Mouse (Mus musculus) liver, embryonic 12.5 days (tissue): ENCODE data around the gene Fam131c. TPM values are rescaled to one million over a fixed set of nuclear protein-coding genes. Genes with fewer than 3 reads are reported as not detected.
A peak's percentile ranks its signal among the peaks of the same experiment; 100 is the strongest.

Experiments
- ATAC-seq: fragments of 200-750 bp; cut with Nextera tagmentation; 2 replicates; pipeline ENCODE4 v1.8.0; 2017; ENCODE audit warnings: moderate number of reproducible peaks, mild to moderate bottlenecking, moderate library complexity
- H3K27ac ChIP-seq: fragments of 300-500 bp; sonication (generic); 2 replicates; pipeline ENCODE4 v1.5.1; 2016; ENCODE audit warnings: mild to moderate bottlenecking
- H3K27me3 ChIP-seq: fragments of 300-500 bp; sonication (generic); replicated peaks from 2 replicates; pipeline ENCODE4 v1.6.1; 2016; ENCODE audit warnings: mild to moderate bottlenecking, moderate library complexity
- H3K36me3 ChIP-seq: fragments of 300-500 bp; sonication (generic); 2 replicates; pipeline ENCODE4 v1.6.1; 2016; ENCODE audit warnings: mild to moderate bottlenecking, moderate library complexity
- H3K4me1 ChIP-seq: fragments of 300-500 bp; sonication (generic); 2 replicates; pipeline ENCODE4 v1.6.1; 2016
- H3K4me2 ChIP-seq: fragments of 300-500 bp; sonication (generic); 2 replicates; pipeline ENCODE4 v1.6.1; 2016; ENCODE audit warnings: mild to moderate bottlenecking, moderate library complexity
- H3K4me3 ChIP-seq: fragments of 300-500 bp; sonication (generic); 2 replicates; pipeline ENCODE4 v1.5.1; 2016; ENCODE audit warnings: mild to moderate bottlenecking, moderate library complexity
- H3K9ac ChIP-seq: fragments of 300-500 bp; sonication (generic); 2 replicates; pipeline ENCODE4 v1.6.1; 2016; ENCODE audit warnings: mild to moderate bottlenecking, moderate library complexity
- H3K9me3 ChIP-seq: fragments of 300-500 bp; sonication (generic); replicated peaks from 2 replicates; pipeline ENCODE4 v1.6.1; 2016; ENCODE audit warnings: mild to moderate bottlenecking, moderate library complexity
- WGBS: fragments of 180-500 bp; shearing (Covaris S2); methylation state at CpG from one replicate; pipeline ENCODE4 v1.1.7; 2016; ENCODE audit not compliant: insufficient replicate concordance; 5-methylcytosine and 5-hydroxymethylcytosine counted together
- polyA plus RNA-seq: library from polyadenylated mRNA; unstranded; fragments of >200 nt; fragmentation: Nextera tagmentation; extraction: Ambion mirVana; gene quantifications from 2 replicates; pipeline ENCODE4 v1.2.1, GENCODE M21; 2016

The Fam131c gene
- 0.08 and 0.13 TPM in 2 replicates for polyA plus RNA-seq

GRCm38 (mm10) chr4:141367997-141368791, at the start of gene Fam131c:
Fam131c (plus strand) TSS chr4:141368220.
- no peak for ATAC-seq
- peak within 1 kb of the TSS; percentile 71 for H3K4me2 ChIP-seq
- H3K9me3 ChIP-seq = no peaks in the 10 kb centered on the region
- peak within 1 kb of the TSS; percentile 51 for H3K4me3 ChIP-seq
- peaks cover 84% of the 10 kb centered on the region for H3K27me3 ChIP-seq
- H3K27ac ChIP-seq = no peak within 1 kb of the TSS
- no peaks in the 10 kb centered on the region for H3K36me3 ChIP-seq
- peak within 1 kb of the TSS; percentile 55 for H3K9ac ChIP-seq
- WGBS = 2% methylated on average over 62 of the region's 71 CpGs
- peaks cover 8% of the 10 kb centered on the region for H3K4me1 ChIP-seq

- Histone ChIP-seq H3K36me3 (peaks cover 55% of the 10 kb centered on the region), H3K9me3 (no peaks in the 10 kb centered on the region), H3K4me3 (no peak overlapping the region), H3K4me2 (no peak overlapping the region), H3K27me3 (peaks cover 16% of the 10 kb centered on the region; the same call in 1 of the 2 replicates), H3K9ac (no peak overlapping the region), H3K27ac (no peak overlapping the region), H3K4me1 (no peaks in the 10 kb centered on the region)
- WGBS = 47% methylated on average over 11 of the region's 11 CpGs
- peak; percentile 20; the same call in 1 of the 2 replicates for ATAC-seq
These were observed 45.5 kb upstream of the Fam131c start for GRCm38 (mm10) chr4:141322526-141322925.

GRCm38 (mm10) chr4:141324771-141325191, 43.2 kb upstream of the Fam131c start:
- no peak overlapping the region for H3K27ac ChIP-seq
- H3K36me3 ChIP-seq = peaks cover 53% of the 10 kb centered on the region
- WGBS = 68% methylated on average over 6 of the region's 6 CpGs

DNA sequence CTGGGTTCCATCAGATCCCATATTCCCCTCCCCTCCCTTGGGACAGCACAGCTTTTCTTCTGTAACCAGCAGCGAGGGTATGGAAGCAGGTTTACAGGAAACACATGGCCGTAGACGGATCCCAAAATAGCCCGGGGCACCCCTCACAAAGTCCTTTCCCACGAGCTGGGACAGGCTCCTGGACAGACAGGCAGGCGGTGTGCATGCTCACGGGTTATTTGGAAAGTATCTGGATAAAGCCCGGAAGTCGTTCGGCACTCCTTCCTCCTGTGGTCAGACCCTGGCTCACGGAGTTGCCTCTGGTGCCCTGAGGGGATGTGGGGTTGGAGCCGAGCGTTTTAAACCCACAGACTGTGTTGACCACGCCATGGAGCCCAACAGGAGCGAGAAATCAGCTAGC, 42.4 kb upstream of the Fam131c start:
- no peak overlapping the region for H3K9ac ChIP-seq
- peaks cover 16% of the 10 kb centered on the region; the same call in 1 of the 2 replicates for H3K27me3 ChIP-seq
- no peak overlapping the region for H3K4me3 ChIP-seq
- peaks cover 53% of the 10 kb centered on the region for H3K36me3 ChIP-seq
- no peaks in the 10 kb centered on the region for H3K4me1 ChIP-seq
- no peak overlapping the region for H3K4me2 ChIP-seq
- H3K27ac ChIP-seq = no peak overlapping the region
- 24% methylated on average over 15 of the region's 15 CpGs for WGBS
- no peaks in the 10 kb centered on the region for H3K9me3 ChIP-seq
- no peak for ATAC-seq

More at GRCm38 (mm10) chr4:141324771-141325191, 43.2 kb upstream of the Fam131c start:
- ATAC-seq = no peak
- no peaks in the 10 kb centered on the region for H3K4me1 ChIP-seq
- peaks cover 16% of the 10 kb centered on the region; the same call in 1 of the 2 replicates for H3K27me3 ChIP-seq
- no peaks in the 10 kb centered on the region for H3K9me3 ChIP-seq
- H3K4me2 ChIP-seq = no peak overlapping the region
- no peak overlapping the region for H3K4me3 ChIP-seq
- no peak overlapping the region for H3K9ac ChIP-seq

DNA sequence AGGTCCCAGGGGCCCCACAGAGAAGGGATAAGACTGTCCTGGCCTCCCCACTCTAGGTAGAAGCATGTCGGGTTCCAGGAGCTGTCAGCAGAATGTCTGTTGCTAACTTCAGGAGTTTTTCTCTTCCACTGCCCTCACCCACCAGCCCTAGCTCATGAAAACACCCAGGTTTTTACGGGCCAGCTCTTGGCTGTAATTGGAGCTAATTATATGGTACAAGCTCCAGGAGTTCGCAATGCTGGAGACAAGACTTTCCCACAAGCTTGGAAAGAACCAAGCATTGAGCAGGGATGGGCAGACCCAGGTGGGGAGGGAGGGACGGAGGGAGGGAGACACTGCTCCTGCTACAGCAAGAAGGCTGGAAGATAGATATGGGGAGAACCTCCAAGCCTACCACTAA, 40.9 kb upstream of the Fam131c start:
- no peak overlapping the region for H3K4me2 ChIP-seq
- ATAC-seq = no peak
- H3K36me3 ChIP-seq = peaks cover 41% of the 10 kb centered on the region
- H3K9me3 ChIP-seq = no peaks in the 10 kb centered on the region
- H3K27ac ChIP-seq = no peak overlapping the region
- H3K4me3 ChIP-seq = no peak overlapping the region
- peaks cover 24% of the 10 kb centered on the region for H3K27me3 ChIP-seq
- no peak overlapping the region for H3K9ac ChIP-seq
- 57% methylated on average over 4 of the region's 4 CpGs for WGBS
- H3K4me1 ChIP-seq = no peaks in the 10 kb centered on the region

DNA sequence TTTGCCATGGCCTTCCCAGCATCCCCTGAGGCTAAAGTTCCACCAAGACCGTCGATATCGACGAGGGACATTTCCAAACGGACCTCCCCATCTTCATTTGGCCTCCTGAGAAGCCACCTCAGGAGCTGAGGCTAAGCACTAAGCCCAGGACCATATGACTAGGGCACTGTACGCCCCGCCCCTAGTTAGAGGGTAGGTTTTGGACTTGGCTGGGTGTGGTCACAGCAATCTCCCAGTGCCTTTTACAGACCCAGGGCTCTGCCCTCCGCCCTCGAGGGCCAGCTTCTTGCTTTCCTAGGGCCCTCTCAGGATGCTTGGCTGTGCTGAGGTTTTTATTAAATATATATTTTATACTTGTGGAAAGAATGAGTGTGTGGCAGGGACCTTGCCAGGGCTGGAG, 39.3 kb upstream of the Fam131c start:
- no peak overlapping the region for H3K4me2 ChIP-seq
- H3K4me1 ChIP-seq = no peaks in the 10 kb centered on the region
- no peaks in the 10 kb centered on the region for H3K9me3 ChIP-seq
- peaks cover 35% of the 10 kb centered on the region for H3K27me3 ChIP-seq
- no peak overlapping the region for H3K4me3 ChIP-seq
- peaks cover 24% of the 10 kb centered on the region for H3K36me3 ChIP-seq
- ATAC-seq = no peak
- no peak overlapping the region for H3K27ac ChIP-seq
- WGBS = 60% methylated on average over 9 of the region's 9 CpGs
- H3K9ac ChIP-seq = no peak overlapping the region

DNA sequence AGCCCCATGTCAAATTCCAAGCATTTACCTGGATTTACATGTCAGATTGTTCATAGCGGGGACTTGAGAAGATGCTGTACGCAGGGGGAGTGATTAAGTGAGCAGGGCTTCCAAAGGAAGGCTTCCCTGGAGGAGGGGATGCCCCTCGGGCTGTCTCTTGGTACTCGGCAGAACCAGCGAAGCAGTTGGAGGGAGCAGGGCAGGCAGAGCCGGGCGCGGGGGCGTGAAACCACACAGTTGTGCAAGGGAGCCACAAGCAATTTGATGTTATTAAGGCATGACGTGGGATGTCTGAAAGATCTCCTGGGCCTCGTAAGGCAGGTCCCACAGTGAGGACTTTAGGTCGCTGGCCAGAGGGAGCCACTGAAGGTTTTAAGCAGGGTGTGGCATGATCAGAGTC, 38.1 kb upstream of the Fam131c start:
- Histone ChIP-seq H3K4me1 (no peaks in the 10 kb centered on the region), H3K9me3 (no peaks in the 10 kb centered on the region), H3K9ac (no peak overlapping the region), H3K36me3 (0 out of 2 replicates have a peak, but pooled peaks cover 13% of the 10 kb centered on the region), H3K4me3 (no peak overlapping the region), H3K27me3 (peaks cover 35% of the 10 kb centered on the region), H3K27ac (no peak overlapping the region), H3K4me2 (no peak overlapping the region)
- 53% methylated on average over 12 of the region's 12 CpGs for WGBS
- ATAC-seq = no peak

DNA sequence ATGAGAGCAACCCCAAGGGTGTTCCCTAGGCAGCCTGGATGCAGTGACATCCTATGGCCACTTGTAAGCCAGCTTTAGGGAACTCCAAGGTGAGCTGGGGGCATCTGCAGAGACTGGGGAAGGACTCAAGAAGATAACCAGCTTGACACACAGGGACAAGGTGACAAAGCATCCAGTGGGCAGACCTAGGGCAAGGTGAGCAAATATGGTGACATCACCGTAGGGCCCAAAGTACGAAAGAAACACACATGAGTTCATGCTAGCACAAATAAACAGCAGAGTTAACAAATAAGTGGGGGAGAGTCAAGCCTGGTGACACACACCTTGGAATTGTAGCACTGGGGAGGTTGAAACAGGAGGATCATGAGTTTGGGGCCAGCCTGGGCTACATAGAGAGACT, 36.6 kb upstream of the Fam131c start:
- no peak for ATAC-seq

GRCm38 (mm10) chr4:141332258-141332657, 35.8 kb upstream of the Fam131c start:
- H3K9me3 ChIP-seq = no peaks in the 10 kb centered on the region
- 0 out of 2 replicates have a peak, but pooled peaks cover 8% of the 10 kb centered on the region for H3K36me3 ChIP-seq
- ATAC-seq = no peak
- peaks cover 28% of the 10 kb centered on the region for H3K27me3 ChIP-seq
- no peak overlapping the region for H3K9ac ChIP-seq
- no peak overlapping the region for H3K4me3 ChIP-seq
- WGBS = 64% methylated on average over 7 of the region's 7 CpGs
- no peak overlapping the region for H3K27ac ChIP-seq
- H3K4me1 ChIP-seq = no peaks in the 10 kb centered on the region
- no peak overlapping the region for H3K4me2 ChIP-seq

More for the DNA sequence above, 36.6 kb upstream of the Fam131c start:
- no peak overlapping the region for H3K9ac ChIP-seq
- H3K27ac ChIP-seq = no peak overlapping the region
- no peaks in the 10 kb centered on the region for H3K4me1 ChIP-seq
- WGBS = 85% methylated on average over 2 of the region's 2 CpGs
- H3K4me2 ChIP-seq = no peak overlapping the region
- H3K27me3 ChIP-seq = peaks cover 36% of the 10 kb centered on the region
- 0 out of 2 replicates have a peak, but pooled peaks cover 8% of the 10 kb centered on the region for H3K36me3 ChIP-seq
- H3K9me3 ChIP-seq = no peaks in the 10 kb centered on the region
- H3K4me3 ChIP-seq = no peak overlapping the region

DNA sequence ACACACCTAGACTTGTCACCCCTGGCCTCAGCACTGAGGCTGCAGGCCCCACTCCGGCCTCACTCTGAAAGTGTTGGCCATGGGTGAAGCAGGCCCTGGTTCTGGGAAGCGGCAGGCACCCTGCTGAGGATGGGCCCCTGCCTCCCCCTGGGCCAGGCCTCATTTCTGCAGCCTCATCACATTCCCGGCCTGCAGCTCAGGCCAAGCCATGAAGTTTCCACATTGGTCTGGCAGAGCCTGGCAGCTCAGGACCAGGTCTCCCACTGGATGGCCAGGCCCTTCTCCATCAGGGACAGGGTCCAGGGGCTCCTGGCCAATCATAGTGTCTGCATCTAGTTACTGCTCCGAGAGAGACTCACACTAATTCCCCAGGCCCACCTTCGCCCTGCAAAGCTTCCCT, 33.3 kb upstream of the Fam131c start:
- 62% methylated on average over 5 of the region's 5 CpGs for WGBS
- peaks cover 8% of the 10 kb centered on the region; the same call in 1 of the 2 replicates for H3K4me1 ChIP-seq
- no peak overlapping the region for H3K9ac ChIP-seq
- H3K9me3 ChIP-seq = no peaks in the 10 kb centered on the region
- no peaks in the 10 kb centered on the region for H3K36me3 ChIP-seq
- H3K4me2 ChIP-seq = no peak overlapping the region
- no peak overlapping the region for H3K4me3 ChIP-seq
- H3K27me3 ChIP-seq = peaks cover 50% of the 10 kb centered on the region
- no peak for ATAC-seq
- no peak overlapping the region for H3K27ac ChIP-seq

- Histone ChIP-seq H3K4me2 (no peak overlapping the region), H3K4me3 (no peak overlapping the region), H3K9ac (no peak overlapping the region), H3K9me3 (no peaks in the 10 kb centered on the region), H3K4me1 (peaks cover 8% of the 10 kb centered on the region; the same call in 1 of the 2 replicates), H3K27me3 (peaks cover 56% of the 10 kb centered on the region), H3K27ac (no peak overlapping the region), H3K36me3 (no peaks in the 10 kb centered on the region)
- WGBS = 25% methylated on average over 3 of the region's 3 CpGs
- no peak for ATAC-seq
These were observed 32.7 kb upstream of the Fam131c start for GRCm38 (mm10) chr4:141335263-141335796.

DNA sequence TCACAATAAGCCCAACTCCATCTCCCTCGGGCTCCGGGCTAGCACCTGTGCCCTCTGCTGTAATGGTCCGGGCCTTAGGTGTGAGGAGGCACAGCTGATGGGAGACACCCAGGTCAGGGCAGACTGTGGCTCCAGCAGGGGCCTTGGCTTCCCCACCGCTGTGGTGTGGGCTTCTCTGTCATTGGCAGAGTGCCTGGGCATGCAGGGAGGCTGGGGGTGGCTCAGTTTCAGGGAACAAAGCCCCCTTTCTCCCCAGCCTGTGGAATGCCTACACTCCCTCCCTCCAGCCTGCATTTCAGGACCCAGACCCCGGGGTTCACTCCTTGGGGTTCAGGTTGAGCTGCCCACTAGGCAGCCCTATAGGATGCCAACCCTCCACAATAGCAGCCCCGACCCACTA, 31.8 kb upstream of the Fam131c start:
- no peak overlapping the region for H3K4me3 ChIP-seq
- H3K9ac ChIP-seq = no peak overlapping the region
- H3K4me1 ChIP-seq = peaks cover 8% of the 10 kb centered on the region; the same call in 1 of the 2 replicates
- no peak for ATAC-seq
- WGBS = 72% methylated on average over 6 of the region's 6 CpGs
- no peak overlapping the region for H3K27ac ChIP-seq
- H3K4me2 ChIP-seq = no peak overlapping the region
- peaks cover 61% of the 10 kb centered on the region for H3K27me3 ChIP-seq
- H3K9me3 ChIP-seq = no peaks in the 10 kb centered on the region
- H3K36me3 ChIP-seq = no peaks in the 10 kb centered on the region
